Mouse (Mus musculus) stomach, postnatal 0 days (tissue): ENCODE measurements around the gene Ddx47.

Experiments
- CTCF ChIP-seq: IDR thresholded peaks from 2 replicates; pipeline ENCODE4 v1.5.1; 2016; ENCODE audit warnings: antibody characterized with exemption, low read depth, mild to moderate bottlenecking, moderate library complexity
- EP300 ChIP-seq: optimal IDR thresholded peaks from 2 replicates; pipeline ENCODE3; 2016; ENCODE audit warnings: antibody characterized with exemption

DNA sequence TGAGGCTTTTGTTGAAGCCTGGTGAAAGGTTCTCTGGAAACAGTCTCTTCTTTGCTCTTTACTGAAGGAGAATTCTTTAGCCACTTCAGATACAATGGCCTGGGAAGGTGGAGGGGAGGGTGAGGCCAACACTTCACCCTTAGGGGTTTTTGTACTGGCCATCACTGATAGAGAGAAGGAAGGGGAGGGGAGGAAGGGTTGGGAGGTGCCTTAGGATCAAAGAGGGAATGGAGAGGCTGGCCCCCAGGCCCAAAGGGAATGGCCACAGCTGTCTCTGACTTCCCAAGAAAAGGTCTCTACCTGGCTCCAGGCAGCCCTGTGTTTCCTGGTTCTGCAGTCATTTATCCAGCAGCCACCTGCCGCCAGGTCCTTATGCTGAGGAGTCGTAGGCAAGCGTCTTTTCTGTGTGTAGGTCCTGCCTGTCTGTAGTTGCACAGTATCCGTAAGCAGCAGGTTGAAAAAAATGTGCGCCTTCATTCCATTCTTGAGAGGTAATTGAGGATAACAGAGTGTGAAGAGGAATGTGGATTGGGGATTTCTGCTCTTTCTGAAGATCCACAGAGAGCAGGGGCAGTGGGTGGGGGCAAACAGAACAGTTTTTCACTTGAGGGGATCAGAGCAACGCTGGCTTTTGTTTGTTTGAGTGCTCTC lies 55.5 kb downstream of the Ddx47 start:
- TF ChIP-seq CTCF: no peak
- TF ChIP-seq EP300: no peak
